Mouse (Mus musculus) stomach, embryonic 14.5 days (tissue): Measurements from ENCODE around the gene Fam198b. TPM values are rescaled to one million over a fixed set of nuclear protein-coding genes. Genes with fewer than 3 reads are reported as not detected.

ENCODE experiments used
- ATAC-seq: fragments of 200-750 bp; cut with Nextera tagmentation; 2 replicates; pipeline ENCODE4 v1.8.0; 2017; ENCODE audit warnings: low read depth, moderate TSS enrichment; ENCODE audit not compliant: insufficient number of reproducible peaks, insufficient read depth, low FRiP score
- H3K27ac ChIP-seq: fragments of 300-500 bp; sonication (generic); 2 replicates; pipeline ENCODE4 v1.5.1; 2014; ENCODE audit warnings: mild to moderate bottlenecking, low read length, moderate library complexity, mixed read lengths
- H3K27me3 ChIP-seq: fragments of 300-500 bp; sonication (generic); 2 replicates; pipeline ENCODE4 v1.6.1; 2014; ENCODE audit warnings: low read length, control low read depth, mixed read lengths; ENCODE audit not compliant: control insufficient read depth, insufficient read depth
- H3K36me3 ChIP-seq: fragments of 300-500 bp; sonication (generic); 2 replicates; pipeline ENCODE4 v1.6.1; 2014; ENCODE audit warnings: mild to moderate bottlenecking, control low read depth, low read length, moderate library complexity, mixed read lengths; ENCODE audit not compliant: control insufficient read depth, insufficient read depth
- H3K4me1 ChIP-seq: fragments of 300-500 bp; sonication (generic); 2 replicates; pipeline ENCODE4 v1.6.1; 2014; ENCODE audit warnings: low read length, control low read depth, mixed read lengths; ENCODE audit not compliant: control insufficient read depth, insufficient read depth
- H3K4me2 ChIP-seq: fragments of 300-500 bp; sonication (generic); replicated peaks from 2 replicates; pipeline ENCODE4 v1.6.1; 2014; ENCODE audit warnings: low read depth, low read length, control low read depth
- H3K4me3 ChIP-seq: fragments of 300-500 bp; sonication (generic); 2 replicates; pipeline ENCODE4 v1.5.1; 2014; ENCODE audit warnings: low read depth, low read length, control low read depth
- H3K9ac ChIP-seq: fragments of 300-500 bp; sonication (generic); replicated peaks from 2 replicates; pipeline ENCODE4 v1.6.1; 2014; ENCODE audit warnings: low read depth, mild to moderate bottlenecking, control low read depth, low read length, moderate library complexity, mixed read lengths
- H3K9me3 ChIP-seq: fragments of 300-500 bp; sonication (generic); 2 replicates; pipeline ENCODE4 v1.6.1; 2016; ENCODE audit warnings: low read depth, low read length, control low read depth; ENCODE audit not compliant: control insufficient read depth
- WGBS: fragments of 180-500 bp; shearing (Covaris S2); extraction: QIAGEN DNeasy Blood & Tissue Kit; methylation state at CpG from one replicate; pipeline ENCODE4 v1.1.7; 2014; 5-methylcytosine and 5-hydroxymethylcytosine counted together
- polyA plus RNA-seq: library from polyadenylated mRNA; unstranded; fragments of >200 nt; fragmentation: Nextera tagmentation; extraction: Ambion mirVana; gene quantifications from 2 replicates; pipeline ENCODE4 v1.2.1, GENCODE M21; 2014

Gene Fam198b
- polyA plus RNA-seq, 1 experiment from 2014 or later = 15.3 TPM

- no peaks in the 10 kb centered on the region for H3K27me3 ChIP-seq
- H3K9ac ChIP-seq = no peak overlapping the region
- H3K4me3 ChIP-seq = no peak overlapping the region
- H3K4me2 ChIP-seq = no peak overlapping the region
- ATAC-seq = no peak
- no peak overlapping the region for H3K27ac ChIP-seq
- WGBS = 42% methylated on average over 6 of the region's 6 CpGs
- no peaks in the 10 kb centered on the region for H3K4me1 ChIP-seq
- no peaks in the 10 kb centered on the region for H3K36me3 ChIP-seq
- H3K9me3 ChIP-seq = no peaks in the 10 kb centered on the region
Observed at GRCm38 (mm10) chr3:79850656-79851055, 33.7 kb upstream of the Fam198b start.

GRCm38 (mm10) chr3:79852108-79852507 is 32.2 kb upstream of the Fam198b start:
- no peak overlapping the region for H3K4me2 ChIP-seq
- WGBS = 59% methylated on average over 3 of the region's 3 CpGs
- H3K4me1 ChIP-seq = no peaks in the 10 kb centered on the region
- H3K9ac ChIP-seq = no peak overlapping the region
- no peak overlapping the region for H3K27ac ChIP-seq
- H3K9me3 ChIP-seq = no peaks in the 10 kb centered on the region
- no peaks in the 10 kb centered on the region for H3K27me3 ChIP-seq
- H3K4me3 ChIP-seq = no peak overlapping the region
- H3K36me3 ChIP-seq = no peaks in the 10 kb centered on the region
- no peak for ATAC-seq

GRCm38 (mm10) chr3:79852654-79853166 is 31.6 kb upstream of the Fam198b start, which contains the start of gene Tmem144:
Gene Tmem144, minus strand, starts transcription at chr3:79852773.
- H3K27me3 ChIP-seq = no peaks in the 10 kb centered on the region
- no peaks in the 10 kb centered on the region for H3K9me3 ChIP-seq
- no peak within 1 kb of the TSS for H3K9ac ChIP-seq
- no peak within 1 kb of the TSS for H3K4me3 ChIP-seq
- no peak within 1 kb of the TSS for H3K27ac ChIP-seq
- no peaks in the 10 kb centered on the region for H3K36me3 ChIP-seq
- no peak within 1 kb of the TSS for H3K4me2 ChIP-seq
- ATAC-seq = peak; percentile 33; the same call in 1 of the 2 replicates
- 73% methylated on average over 8 of the region's 8 CpGs for WGBS
- no peaks in the 10 kb centered on the region for H3K4me1 ChIP-seq

- no peak for ATAC-seq
- 63% methylated on average over 5 of the region's 5 CpGs for WGBS
Observed at GRCm38 (mm10) chr3:79857780-79858179, 26.6 kb upstream of the Fam198b start.

GRCm38 (mm10) chr3:79858221-79858620 is 26.1 kb upstream of the Fam198b start:
- no peak for ATAC-seq
- 71% methylated on average over 3 of the region's 3 CpGs for WGBS
- Histone ChIP-seq H3K4me3 (no peak overlapping the region), H3K4me2 (no peak overlapping the region), H3K27ac (no peak overlapping the region), H3K4me1 (no peaks in the 10 kb centered on the region), H3K27me3 (no peaks in the 10 kb centered on the region), H3K36me3 (no peaks in the 10 kb centered on the region), H3K9ac (no peak overlapping the region), H3K9me3 (no peaks in the 10 kb centered on the region)

More at GRCm38 (mm10) chr3:79857780-79858179, 26.6 kb upstream of the Fam198b start:
- H3K4me1 ChIP-seq = no peaks in the 10 kb centered on the region
- no peak overlapping the region for H3K4me3 ChIP-seq
- no peaks in the 10 kb centered on the region for H3K36me3 ChIP-seq
- no peak overlapping the region for H3K9ac ChIP-seq
- no peak overlapping the region for H3K4me2 ChIP-seq
- H3K9me3 ChIP-seq = no peaks in the 10 kb centered on the region
- no peaks in the 10 kb centered on the region for H3K27me3 ChIP-seq
- no peak overlapping the region for H3K27ac ChIP-seq

- ATAC-seq = no peak
Observed at GRCm38 (mm10) chr3:79864824-79865223, 19.5 kb upstream of the Fam198b start.

GRCm38 (mm10) chr3:79866089-79866488 is 18.2 kb upstream of the Fam198b start:
- no peaks in the 10 kb centered on the region for H3K9me3 ChIP-seq
- H3K4me1 ChIP-seq = no peaks in the 10 kb centered on the region
- 87% methylated on average over 3 of the region's 3 CpGs for WGBS
- ATAC-seq = no peak
- no peaks in the 10 kb centered on the region for H3K36me3 ChIP-seq
- H3K27ac ChIP-seq = no peak overlapping the region
- no peak overlapping the region for H3K4me2 ChIP-seq
- no peak overlapping the region for H3K4me3 ChIP-seq
- no peaks in the 10 kb centered on the region for H3K27me3 ChIP-seq
- H3K9ac ChIP-seq = no peak overlapping the region

More at GRCm38 (mm10) chr3:79864824-79865223, 19.5 kb upstream of the Fam198b start:
- 67% methylated on average over 7 of the region's 7 CpGs for WGBS
- H3K9ac ChIP-seq = no peak overlapping the region
- no peak overlapping the region for H3K4me2 ChIP-seq
- no peaks in the 10 kb centered on the region for H3K27me3 ChIP-seq
- no peak overlapping the region for H3K4me3 ChIP-seq
- H3K9me3 ChIP-seq = no peaks in the 10 kb centered on the region
- H3K36me3 ChIP-seq = no peaks in the 10 kb centered on the region
- H3K27ac ChIP-seq = no peak overlapping the region
- H3K4me1 ChIP-seq = no peaks in the 10 kb centered on the region

GRCm38 (mm10) chr3:79866526-79866925 is 17.8 kb upstream of the Fam198b start:
- Histone ChIP-seq H3K4me2 (no peak overlapping the region), H3K4me1 (no peaks in the 10 kb centered on the region), H3K27ac (no peak overlapping the region), H3K27me3 (no peaks in the 10 kb centered on the region), H3K4me3 (no peak overlapping the region), H3K36me3 (no peaks in the 10 kb centered on the region), H3K9me3 (no peaks in the 10 kb centered on the region), H3K9ac (no peak overlapping the region)
- WGBS = 91% methylated on average over 9 of the region's 9 CpGs
- ATAC-seq = no peak

GRCm38 (mm10) chr3:79867121-79867709 is 17.1 kb upstream of the Fam198b start:
- H3K4me1 ChIP-seq = no peaks in the 10 kb centered on the region
- H3K27ac ChIP-seq = no peak overlapping the region
- H3K27me3 ChIP-seq = no peaks in the 10 kb centered on the region
- 60% methylated on average over 1 of the region's 1 CpGs for WGBS
- no peak overlapping the region for H3K4me3 ChIP-seq
- ATAC-seq = no peak
- H3K4me2 ChIP-seq = no peak overlapping the region
- H3K36me3 ChIP-seq = no peaks in the 10 kb centered on the region
- H3K9ac ChIP-seq = no peak overlapping the region
- no peaks in the 10 kb centered on the region for H3K9me3 ChIP-seq
